22 mouse cellular contexts compared by ENCODE assay signal in the genomic region with DNA sequence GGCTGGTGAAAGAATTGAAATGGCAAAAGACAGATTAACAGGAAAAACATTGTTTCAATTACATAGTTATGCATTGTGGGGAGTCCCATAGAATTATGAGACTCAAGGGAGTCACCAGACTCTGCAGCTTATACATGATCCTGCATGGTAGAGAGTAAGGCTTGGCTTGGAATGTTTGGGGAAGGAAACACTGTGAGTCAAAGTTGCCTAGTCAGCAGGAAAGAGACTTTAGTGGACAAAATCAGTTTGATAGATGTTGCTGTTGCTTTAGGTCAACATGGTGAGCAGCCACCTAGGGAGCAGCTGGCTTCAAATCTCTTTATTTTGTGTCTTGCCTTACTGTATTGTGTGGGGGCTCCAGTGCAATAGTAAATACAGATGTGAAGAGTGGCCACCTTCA.
DNase-seq lines count a peak whose midpoint lies in the region; ATAC-seq and TF ChIP-seq lines count a peak whose summit lies in the region.
"Had no signal": no experiment of that assay in that cellular context is flagged by ENCODE, and none has a peak within 500 bp of the region (broad histone marks: within the 10 kb centered on the region; RNA-seq: fewer than 3 reads in every experiment).

No protein-coding gene starts in this region.

- in situ Hi-C loops in ES-E14 (cut with MboI; ENCODE audit: low sequenced_read_pairs in 2 of 2, unreplicated experiment in 2 of 2) = no loop called here

- ATAC-seq in midbrain, embryonic 11.5 days (ENCODE audit: low FRiP score) = no peak
- no peak for ATAC-seq in midbrain, embryonic 13.5 days
- ATAC-seq: forebrain, embryonic 14.5 days; forebrain, embryonic 16.5 days had no signal

- no peaks in the 10 kb centered on the region for H3K36me3 ChIP-seq in midbrain, embryonic 11.5 days (ENCODE audit: control insufficient read depth, insufficient read depth, low read length)
- no peaks in the 10 kb centered on the region for H3K36me3 ChIP-seq in midbrain, embryonic 13.5 days
- H3K36me3 ChIP-seq in ES-E14 (ENCODE audit: control insufficient read depth, insufficient read depth, low read length, poor library complexity, severe bottlenecking) = no peaks in the 10 kb centered on the region
- H3K36me3 ChIP-seq: embryonic facial prominence, embryonic 13.5 days; embryonic facial prominence, embryonic 15.5 days; forebrain, embryonic 10.5 days; forebrain, embryonic 12.5 days had no signal

- peak; percentile 64 for DNase-seq in midbrain, embryonic 11.5 days (ENCODE audit: low spot score, missing footprints)
- DNase-seq in ES-E14 (ENCODE audit: low read depth, low spot score) = no peak
- DNase-seq in right cerebral cortex, postnatal 10 days (ENCODE audit: low spot score in 2 of 2) = no peak
- DNase-seq in retina, postnatal 1 day = no peak
- DNase-seq: adrenal gland, adult 2 months; adrenal gland, postnatal 10 days; adrenal gland, postnatal 25 days; cerebellum, adult 11 months; cerebellum, adult 18-20 months; cerebellum, adult 8-10 months; cerebellum, adult 9-11 months; cerebellum, postnatal 14 days; cerebellum, postnatal 36 days; embryo, embryonic 11 days had no signal

- no peak overlapping the region for H3K27ac ChIP-seq in midbrain, embryonic 11.5 days (ENCODE audit: low read depth, low read length)
- no peak overlapping the region for H3K27ac ChIP-seq in midbrain, embryonic 13.5 days
- H3K27ac ChIP-seq in ES-E14 (ENCODE audit: insufficient read depth, low read depth, low read length, poor library complexity, severe bottlenecking) = no peak overlapping the region
- H3K27ac ChIP-seq: embryonic facial prominence, embryonic 13.5 days; embryonic facial prominence, embryonic 15.5 days; forebrain, embryonic 10.5 days; forebrain, embryonic 12.5 days had no signal

- H3K9ac ChIP-seq in midbrain, embryonic 11.5 days (ENCODE audit: low read length) = no peak overlapping the region
- no peak overlapping the region for H3K9ac ChIP-seq in midbrain, embryonic 13.5 days (replicated peaks)
- H3K9ac ChIP-seq in ES-E14 (ENCODE audit: insufficient read depth, low read depth, low read length, poor library complexity, severe bottlenecking) = no peak overlapping the region
- H3K9ac ChIP-seq: embryonic facial prominence, embryonic 13.5 days; embryonic facial prominence, embryonic 15.5 days; forebrain, embryonic 12.5 days had no signal

- H3K9me3 ChIP-seq in midbrain, embryonic 11.5 days (ENCODE audit: control insufficient read depth, low read length) = no peaks in the 10 kb centered on the region
- H3K9me3 ChIP-seq in midbrain, embryonic 13.5 days = no peaks in the 10 kb centered on the region
- no peaks in the 10 kb centered on the region for H3K9me3 ChIP-seq in ES-E14 (ENCODE audit: control insufficient read depth, insufficient read depth, low read depth, low read length)
- H3K9me3 ChIP-seq: embryonic facial prominence, embryonic 15.5 days; forebrain, embryonic 10.5 days; forebrain, embryonic 12.5 days had no signal

- no peaks in the 10 kb centered on the region for H3K4me1 ChIP-seq in midbrain, embryonic 11.5 days (ENCODE audit: control insufficient read depth, insufficient read depth, low read length)
- H3K4me1 ChIP-seq in midbrain, embryonic 13.5 days (replicated peaks) = no peaks in the 10 kb centered on the region
- peaks cover 0 to 12% of the 10 kb centered on the region in 2 experiments; a peak in 2 of 4 replicates for H3K4me1 ChIP-seq in ES-E14 (ENCODE audit: control insufficient read depth in 2 of 2, insufficient read depth in 2 of 2, low read length in 2 of 2, poor library complexity in 1 of 2)
- H3K4me1 ChIP-seq: embryonic facial prominence, embryonic 13.5 days; embryonic facial prominence, embryonic 15.5 days; forebrain, embryonic 12.5 days had no signal

- H3K27me3 ChIP-seq in midbrain, embryonic 11.5 days (ENCODE audit: control insufficient read depth, insufficient read depth, low read length) = no peaks in the 10 kb centered on the region
- no peaks in the 10 kb centered on the region for H3K27me3 ChIP-seq in midbrain, embryonic 13.5 days
- H3K27me3 ChIP-seq: embryonic facial prominence, embryonic 13.5 days; embryonic facial prominence, embryonic 15.5 days; forebrain, embryonic 12.5 days had no signal

- H3K4me2 ChIP-seq in midbrain, embryonic 11.5 days = no peak overlapping the region
- H3K4me2 ChIP-seq in midbrain, embryonic 13.5 days (replicated peaks) = no peak overlapping the region
- H3K4me2 ChIP-seq: embryonic facial prominence, embryonic 13.5 days; embryonic facial prominence, embryonic 15.5 days; forebrain, embryonic 12.5 days had no signal

- no peak overlapping the region for H3K4me3 ChIP-seq in midbrain, embryonic 11.5 days (ENCODE audit: low read depth, low read length)
- H3K4me3 ChIP-seq in midbrain, embryonic 13.5 days (replicated peaks) = no peak overlapping the region
- no peak overlapping the region for H3K4me3 ChIP-seq in ES-E14 (ENCODE audit: insufficient read depth in 1 of 2, low read depth in 1 of 2, low read length in 2 of 2, poor library complexity in 1 of 2, severe bottlenecking in 1 of 2)
- H3K4me3 ChIP-seq: embryonic facial prominence, embryonic 13.5 days; embryonic facial prominence, embryonic 15.5 days; erythroblast, embryonic 14.5 days; forebrain, embryonic 10.5 days; forebrain, embryonic 12.5 days had no signal

TF ChIP-seq in ES-E14, 5 proteins besides CTCF, POLR2A, EP300 and RAD21:
- TF ChIP-seq MAFK (IDR thresholded peaks at IDR 0.05; ENCODE audit: insufficient read depth, low read depth, low read length) (peak; percentile 63; the same call in 1 of the 2 replicates), ZNF384 (IDR thresholded peaks at IDR 0.05; ENCODE audit: low read depth, low read length) (no peak)
